In genomic region chr11:80208860-80209800, GRCm38 (mm10) we compare ENCODE assay signal across 8 mouse cellular contexts. TPM values are rescaled to one million over a fixed set of nuclear protein-coding genes. Genes with fewer than 3 reads are reported as not detected.
DNase-seq lines count a peak whose midpoint lies in the region; ATAC-seq lines count a peak whose summit lies in the region.

Gene Rhot1, plus strand, starts transcription at chr11:80209019.

- WGBS in heart, embryonic 14.5 days, result under 1% methylated on average over 69 of the region's 78 CpGs
- under 1% methylated on average over 78 of the region's 78 CpGs for WGBS in liver, embryonic 13.5 days (ENCODE audit: insufficient replicate concordance)
- WGBS in stomach, embryonic 16.5 days, result under 1% methylated on average over 78 of the region's 78 CpGs

- 0 out of 2 replicates have a peak, but pooled peaks cover 2% of the 10 kb centered on the region for H3K4me1 ChIP-seq in brown adipose tissue, adult 24 weeks (ENCODE audit: control insufficient read depth, insufficient read depth, insufficient read length, low read length)
- H3K4me1 ChIP-seq in heart, embryonic 14.5 days (ENCODE audit: control insufficient read depth in 2 of 2, insufficient read depth in 2 of 2, low read length in 2 of 2), result peaks cover 2 to 10% of the 10 kb centered on the region in 2 experiments; a peak in 3 of 4 replicates
- H3K4me1 ChIP-seq in liver, embryonic 13.5 days (replicated peaks), result peaks cover 31% of the 10 kb centered on the region
- H3K4me1 ChIP-seq in stomach, embryonic 16.5 days (ENCODE audit: control insufficient read depth, insufficient read depth, low read length), result peaks cover 11% of the 10 kb centered on the region

- H3K9ac ChIP-seq in heart, embryonic 14.5 days (ENCODE audit: low read length), result peak within 1 kb of the TSS; percentile 91
- H3K9ac ChIP-seq in liver, embryonic 13.5 days, result peak within 1 kb of the TSS; percentile 95
- H3K9ac ChIP-seq in stomach, embryonic 16.5 days (ENCODE audit: low read length), result peak within 1 kb of the TSS; percentile 94

- peaks cover 15% of the 10 kb centered on the region for H3K36me3 ChIP-seq in heart, embryonic 14.5 days (ENCODE audit: control insufficient read depth, insufficient read depth, low read length)
- H3K36me3 ChIP-seq in liver, embryonic 13.5 days, result peaks cover 4% of the 10 kb centered on the region; the same call in 1 of the 2 replicates
- H3K36me3 ChIP-seq in stomach, embryonic 16.5 days (ENCODE audit: control insufficient read depth, insufficient read depth, low read length), result no peaks in the 10 kb centered on the region

- peak; percentile 91 for ATAC-seq in heart, embryonic 14.5 days (ENCODE audit: insufficient number of reproducible peaks, insufficient read depth, low FRiP score, low read depth)
- peak; percentile 95 for ATAC-seq in liver, embryonic 13.5 days (ENCODE audit: low read depth)
- ATAC-seq in stomach, embryonic 16.5 days (ENCODE audit: insufficient read depth, low FRiP score), result peak; percentile 95

- no peaks in the 10 kb centered on the region for H3K9me3 ChIP-seq in heart, embryonic 14.5 days (ENCODE audit: control insufficient read depth, low read length)
- H3K9me3 ChIP-seq in liver, embryonic 13.5 days (replicated peaks), result no peaks in the 10 kb centered on the region
- no peaks in the 10 kb centered on the region for H3K9me3 ChIP-seq in stomach, embryonic 16.5 days (replicated peaks; ENCODE audit: control insufficient read depth, low read length)

- peak within 1 kb of the TSS; percentile 92 for H3K27ac ChIP-seq in brown adipose tissue, adult 24 weeks (replicated peaks; ENCODE audit: low read depth, low read length)
- H3K27ac ChIP-seq in heart, embryonic 14.5 days (replicated peaks in 1 of 2; ENCODE audit: control insufficient read depth in 1 of 2, insufficient read depth in 1 of 2, low read depth in 2 of 2, low read length in 2 of 2), result peak within 1 kb of the TSS; percentile 89 to 93
- peak within 1 kb of the TSS; percentile 94 for H3K27ac ChIP-seq in liver, embryonic 13.5 days
- peak within 1 kb of the TSS; percentile 93 for H3K27ac ChIP-seq in stomach, embryonic 16.5 days (ENCODE audit: low read length)

- DNase-seq in CD4-positive, CD25-positive, alpha-beta regulatory T cell, adult 2 months (ENCODE audit: low read depth, low spot score), result peak; percentile 97
- DNase-seq in fibroblast of lung, adult 2 months (ENCODE audit: low read depth), result peak; percentile 74
- peak; percentile 98 for DNase-seq in kidney, postnatal 14 days
- DNase-seq in liver, embryonic 13.5 days, result peak; percentile 93
- peak; percentile 98 for DNase-seq in neural tube, embryonic 10.5 days (ENCODE audit: extremely low spot score, low spot score)

- H3K27me3 ChIP-seq in heart, embryonic 14.5 days (ENCODE audit: control insufficient read depth, insufficient read depth, low read length), result no peaks in the 10 kb centered on the region
- no peaks in the 10 kb centered on the region for H3K27me3 ChIP-seq in liver, embryonic 13.5 days
- no peaks in the 10 kb centered on the region for H3K27me3 ChIP-seq in stomach, embryonic 16.5 days (ENCODE audit: control insufficient read depth, insufficient read depth, low read length)

- H3K4me2 ChIP-seq in heart, embryonic 14.5 days (ENCODE audit: low read length), result peak within 1 kb of the TSS; percentile 78
- peak within 1 kb of the TSS; percentile 77 for H3K4me2 ChIP-seq in liver, embryonic 13.5 days
- peak within 1 kb of the TSS; percentile 55 for H3K4me2 ChIP-seq in stomach, embryonic 16.5 days (ENCODE audit: low read depth, low read length)

- peak within 1 kb of the TSS; percentile 96 for H3K4me3 ChIP-seq in brown adipose tissue, adult 24 weeks (ENCODE audit: insufficient read depth, low read depth, low read length)
- H3K4me3 ChIP-seq in heart, embryonic 14.5 days (ENCODE audit: control insufficient read depth in 1 of 2, insufficient read depth in 1 of 2, low read depth in 1 of 2, low read length in 2 of 2), result peak within 1 kb of the TSS; percentile 65 to 83
- H3K4me3 ChIP-seq in liver, embryonic 13.5 days (replicated peaks), result peak within 1 kb of the TSS; percentile 87
- peak within 1 kb of the TSS; percentile 94 for H3K4me3 ChIP-seq in stomach, embryonic 16.5 days (replicated peaks; ENCODE audit: low read length)

RNA-seq across cellular contexts. Expression of gene Rhot1, which starts in this region (rescaled TPM):
- polyA plus RNA-seq in brown adipose tissue, adult 24 weeks (2012; ENCODE audit: insufficient read depth, insufficient read length, missing spikeins), result 40.7 and 54.8 TPM in 2 replicates
- polyA plus RNA-seq in heart, embryonic 14.5 days (2014; fragmentation: Nextera tagmentation; extraction: Ambion mirVana), result 71.3 and 75.2 TPM in 2 replicates
- polyA plus RNA-seq in liver, embryonic 13.5 days (2015; fragmentation: Nextera tagmentation; extraction: Ambion mirVana), result 23.9 and 29.9 TPM in 2 replicates
- 43.8 and 48.3 TPM in 2 replicates for polyA plus RNA-seq in stomach, embryonic 16.5 days (2015; fragmentation: Nextera tagmentation; extraction: Ambion mirVana)

Comparison
In these comparisons a context has a peak if more than half of its experiments do, and no peak if none do; other contexts are left out.
1. Peak in every context shown above with its lines: DNase-seq, ATAC-seq, H3K4me3 ChIP-seq and H3K27ac ChIP-seq.